Mouse (Mus musculus): ENCODE data around the gene Crebbp. TPM values are rescaled to one million over a fixed set of nuclear protein-coding genes. Genes with fewer than 3 reads are reported as not detected.

Gene Crebbp
- polyA plus RNA-seq, 1 experiment = 56.9 TPM

- TF ChIP-seq CTCF (IDR thresholded peaks at IDR 0.05; ENCODE audit: borderline replicate concordance, control insufficient read depth, extremely low read depth, insufficient read depth, low read length, poor library complexity) (peak; percentile 77; the same call in 1 of the 2 replicates), POLR2A (IDR thresholded peaks at IDR 0.05; ENCODE audit: control insufficient read depth, extremely low read depth, insufficient read depth, low read length, poor library complexity) (no peak)
- Histone ChIP-seq H3K36me3 (ENCODE audit: control insufficient read depth, insufficient read depth, low read length) (peaks cover 12% of the 10 kb centered on the region; the same call in 1 of the 2 replicates), H3K27me3 (ENCODE audit: control insufficient read depth, insufficient read depth, low read length) (no peaks in the 10 kb centered on the region), H3K4me1 (replicated peaks; ENCODE audit: control insufficient read depth, insufficient read depth, low read length) (no peaks in the 10 kb centered on the region), H3K4me3 (ENCODE audit: control insufficient read depth, insufficient read depth, low read length) (no peak overlapping the region), H3K27ac (ENCODE audit: control insufficient read depth, insufficient read depth, low read length) (no peak overlapping the region)
- 67% methylated on average over 8 of the region's 8 CpGs for WGBS
- peak; percentile 67 for DNase-seq
Measured at GRCm38 (mm10) chr16:4068588-4068987, 145.2 kb downstream of the Crebbp start.

- DNase-seq = no peak
- Histone ChIP-seq H3K27me3 (ENCODE audit: control insufficient read depth, insufficient read depth, low read length) (no peaks in the 10 kb centered on the region), H3K4me1 (replicated peaks; ENCODE audit: control insufficient read depth, insufficient read depth, low read length) (no peaks in the 10 kb centered on the region), H3K4me3 (ENCODE audit: control insufficient read depth, insufficient read depth, low read length) (no peak overlapping the region), H3K36me3 (ENCODE audit: control insufficient read depth, insufficient read depth, low read length) (peaks cover 38% of the 10 kb centered on the region), H3K27ac (ENCODE audit: control insufficient read depth, insufficient read depth, low read length) (no peak overlapping the region)
- TF ChIP-seq POLR2A (IDR thresholded peaks at IDR 0.05; ENCODE audit: control insufficient read depth, extremely low read depth, insufficient read depth, low read length, poor library complexity) (no peak), CTCF (IDR thresholded peaks at IDR 0.05; ENCODE audit: borderline replicate concordance, control insufficient read depth, extremely low read depth, insufficient read depth, low read length, poor library complexity) (no peak)
- WGBS = 96% methylated on average over 4 of the region's 4 CpGs
Measured at GRCm38 (mm10) chr16:4064945-4065344, 148.9 kb downstream of the Crebbp start.

- TF ChIP-seq CTCF (IDR thresholded peaks at IDR 0.05; ENCODE audit: borderline replicate concordance, control insufficient read depth, extremely low read depth, insufficient read depth, low read length, poor library complexity) = no peak
- no peak for DNase-seq
- WGBS = 95% methylated on average over 3 of the region's 3 CpGs
- Histone ChIP-seq H3K4me1 (replicated peaks; ENCODE audit: control insufficient read depth, insufficient read depth, low read length) (no peaks in the 10 kb centered on the region), H3K27ac (ENCODE audit: control insufficient read depth, insufficient read depth, low read length) (no peak overlapping the region), H3K36me3 (ENCODE audit: control insufficient read depth, insufficient read depth, low read length) (peaks cover 33% of the 10 kb centered on the region), H3K4me3 (ENCODE audit: control insufficient read depth, insufficient read depth, low read length) (no peak overlapping the region), H3K27me3 (ENCODE audit: control insufficient read depth, insufficient read depth, low read length) (no peaks in the 10 kb centered on the region)
Measured at GRCm38 (mm10) chr16:4053811-4054210, 160.0 kb downstream of the Crebbp start.

GRCm38 (mm10) chr16:4052601-4053000 lies 161.2 kb downstream of the Crebbp start:
- Histone ChIP-seq H3K36me3 (ENCODE audit: control insufficient read depth, insufficient read depth, low read length) (peaks cover 38% of the 10 kb centered on the region), H3K4me3 (ENCODE audit: control insufficient read depth, insufficient read depth, low read length) (no peak overlapping the region), H3K27me3 (ENCODE audit: control insufficient read depth, insufficient read depth, low read length) (no peaks in the 10 kb centered on the region), H3K27ac (ENCODE audit: control insufficient read depth, insufficient read depth, low read length) (no peak overlapping the region), H3K4me1 (replicated peaks; ENCODE audit: control insufficient read depth, insufficient read depth, low read length) (no peaks in the 10 kb centered on the region)
- no peak for DNase-seq
- WGBS = 100% methylated on average over 4 of the region's 4 CpGs
- no peak for TF ChIP-seq CTCF (IDR thresholded peaks at IDR 0.05; ENCODE audit: borderline replicate concordance, control insufficient read depth, extremely low read depth, insufficient read depth, low read length, poor library complexity)
- no peak for TF ChIP-seq POLR2A (IDR thresholded peaks at IDR 0.05; ENCODE audit: control insufficient read depth, extremely low read depth, insufficient read depth, low read length, poor library complexity)

- DNase-seq = no peak
- peaks cover 39% of the 10 kb centered on the region for H3K36me3 ChIP-seq (ENCODE audit: control insufficient read depth, insufficient read depth, low read length)
Measured at GRCm38 (mm10) chr16:4045524-4045923, 168.3 kb downstream of the Crebbp start.

GRCm38 (mm10) chr16:4044093-4044492 lies 169.7 kb downstream of the Crebbp start:
- TF ChIP-seq CTCF (IDR thresholded peaks at IDR 0.05; ENCODE audit: borderline replicate concordance, control insufficient read depth, extremely low read depth, insufficient read depth, low read length, poor library complexity) = no peak
- TF ChIP-seq POLR2A (IDR thresholded peaks at IDR 0.05; ENCODE audit: control insufficient read depth, extremely low read depth, insufficient read depth, low read length, poor library complexity) = no peak
- Histone ChIP-seq H3K4me1 (replicated peaks; ENCODE audit: control insufficient read depth, insufficient read depth, low read length) (no peaks in the 10 kb centered on the region), H3K27me3 (ENCODE audit: control insufficient read depth, insufficient read depth, low read length) (no peaks in the 10 kb centered on the region), H3K36me3 (ENCODE audit: control insufficient read depth, insufficient read depth, low read length) (peaks cover 48% of the 10 kb centered on the region), H3K4me3 (ENCODE audit: control insufficient read depth, insufficient read depth, low read length) (no peak overlapping the region), H3K27ac (ENCODE audit: control insufficient read depth, insufficient read depth, low read length) (no peak overlapping the region)
- DNase-seq = no peak
- WGBS = 98% methylated on average over 2 of the region's 2 CpGs

More at GRCm38 (mm10) chr16:4045524-4045923, 168.3 kb downstream of the Crebbp start:
- Histone ChIP-seq H3K4me1 (replicated peaks; ENCODE audit: control insufficient read depth, insufficient read depth, low read length) (no peaks in the 10 kb centered on the region), H3K27ac (ENCODE audit: control insufficient read depth, insufficient read depth, low read length) (no peak overlapping the region), H3K4me3 (ENCODE audit: control insufficient read depth, insufficient read depth, low read length) (no peak overlapping the region), H3K27me3 (ENCODE audit: control insufficient read depth, insufficient read depth, low read length) (no peaks in the 10 kb centered on the region)
- WGBS = 92% methylated on average over 4 of the region's 4 CpGs
- TF ChIP-seq POLR2A (IDR thresholded peaks at IDR 0.05; ENCODE audit: control insufficient read depth, extremely low read depth, insufficient read depth, low read length, poor library complexity) = no peak
- TF ChIP-seq CTCF (IDR thresholded peaks at IDR 0.05; ENCODE audit: borderline replicate concordance, control insufficient read depth, extremely low read depth, insufficient read depth, low read length, poor library complexity) = no peak

GRCm38 (mm10) chr16:4041646-4042045 lies 172.2 kb downstream of the Crebbp start:
- H3K36me3 ChIP-seq (ENCODE audit: control insufficient read depth, insufficient read depth, low read length) = peaks cover 45% of the 10 kb centered on the region
- H3K27me3 ChIP-seq (ENCODE audit: control insufficient read depth, insufficient read depth, low read length) = no peaks in the 10 kb centered on the region
- 97% methylated on average over 4 of the region's 4 CpGs for WGBS
- TF ChIP-seq POLR2A (IDR thresholded peaks at IDR 0.05; ENCODE audit: control insufficient read depth, extremely low read depth, insufficient read depth, low read length, poor library complexity) = no peak
- TF ChIP-seq CTCF (IDR thresholded peaks at IDR 0.05; ENCODE audit: borderline replicate concordance, control insufficient read depth, extremely low read depth, insufficient read depth, low read length, poor library complexity) = no peak
- H3K4me3 ChIP-seq (ENCODE audit: control insufficient read depth, insufficient read depth, low read length) = no peak overlapping the region
- no peak for DNase-seq
- H3K27ac ChIP-seq (ENCODE audit: control insufficient read depth, insufficient read depth, low read length) = no peak overlapping the region
- H3K4me1 ChIP-seq (replicated peaks; ENCODE audit: control insufficient read depth, insufficient read depth, low read length) = no peaks in the 10 kb centered on the region

Measured in thymus, adult 2 months (tissue).